Mouse (Mus musculus) lung, adult 2 months (tissue): ENCODE results near the gene Fanca.

Experiments used
- CTCF ChIP-seq: fragments of 200-500 bp; IDR thresholded peaks from 2 replicates; pipeline ENCODE4 v1.5.1; 2011; ENCODE audit warnings: mild to moderate bottlenecking, low read length, control low read depth; ENCODE audit not compliant: insufficient read depth
- POLR2A ChIP-seq: fragments of 200-500 bp; IDR thresholded peaks from 2 replicates; pipeline ENCODE4 v1.6.1; 2011; ENCODE audit warnings: low read depth, mild to moderate bottlenecking, control low read depth, low read length, borderline replicate concordance; ENCODE audit errors: extremely low read depth

- TF ChIP-seq POLR2A (no peak), CTCF (no peak)
Measured at GRCm38 (mm10) chr8:123349073-123349472, 30.7 kb upstream of the Fanca start.
